Mouse (Mus musculus): ENCODE results near the gene Defb36.

Gene Defb36

DNA sequence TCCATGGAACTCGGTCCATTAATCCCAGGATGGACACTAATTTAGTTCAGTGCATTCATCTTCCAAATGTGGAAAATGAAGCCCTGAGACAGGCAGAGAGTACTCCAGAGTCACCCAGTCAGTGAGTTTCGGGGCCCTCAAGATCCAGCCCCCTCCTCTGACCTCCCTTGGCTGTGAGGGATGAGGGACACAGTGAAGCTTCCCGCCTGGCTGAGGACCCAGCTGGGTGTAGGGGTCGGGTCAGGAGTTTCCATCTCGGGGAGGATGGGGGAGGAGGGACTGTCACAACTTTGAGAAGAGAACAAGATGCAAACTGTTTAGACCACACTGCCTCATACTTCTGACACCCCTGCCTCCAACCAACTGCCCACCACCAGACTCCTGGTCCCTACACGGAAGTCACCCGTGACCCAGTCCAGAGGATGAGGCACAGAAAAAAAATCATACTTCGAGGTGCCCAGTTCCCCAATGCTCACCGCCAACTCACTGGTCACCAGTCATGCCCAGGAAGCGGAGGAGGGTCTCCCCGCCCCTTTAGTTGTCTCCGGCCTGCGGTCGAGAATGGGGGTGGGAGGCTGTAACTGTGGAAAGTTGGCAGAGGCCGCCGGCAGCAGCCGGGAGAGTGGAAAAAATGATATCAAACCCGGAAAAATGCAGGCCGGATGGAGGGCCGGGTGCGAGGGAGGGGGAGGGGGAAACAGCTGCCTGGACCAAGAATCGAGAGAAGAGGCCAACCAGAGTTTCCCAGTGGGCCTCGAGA lies 32.3 kb downstream of the Defb36 start:
- TF ChIP-seq GATA4 (IDR thresholded peaks at IDR 0.05; ENCODE audit: insufficient replicate concordance, low read length): peak; percentile 52; the same call in 1 of the 2 replicates

DNA sequence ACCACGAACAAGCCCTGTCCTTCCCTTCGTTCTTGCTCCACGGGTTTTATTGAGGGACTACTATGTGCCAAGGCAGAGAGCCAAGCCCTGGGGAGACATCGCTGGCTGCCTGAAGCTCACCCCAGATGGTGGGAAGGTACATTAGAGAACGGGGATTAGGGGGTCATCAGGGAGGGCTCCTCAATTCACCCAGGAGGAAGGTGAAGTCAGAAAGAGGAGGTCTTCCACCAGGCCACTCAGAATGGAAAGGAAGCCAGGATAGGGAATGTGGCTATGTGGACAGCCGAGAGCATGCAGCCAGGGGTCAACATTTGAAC lies 32.8 kb downstream of the Defb36 start:
- TF ChIP-seq GATA4 (IDR thresholded peaks at IDR 0.05; ENCODE audit: insufficient replicate concordance, low read length): no peak

DNA sequence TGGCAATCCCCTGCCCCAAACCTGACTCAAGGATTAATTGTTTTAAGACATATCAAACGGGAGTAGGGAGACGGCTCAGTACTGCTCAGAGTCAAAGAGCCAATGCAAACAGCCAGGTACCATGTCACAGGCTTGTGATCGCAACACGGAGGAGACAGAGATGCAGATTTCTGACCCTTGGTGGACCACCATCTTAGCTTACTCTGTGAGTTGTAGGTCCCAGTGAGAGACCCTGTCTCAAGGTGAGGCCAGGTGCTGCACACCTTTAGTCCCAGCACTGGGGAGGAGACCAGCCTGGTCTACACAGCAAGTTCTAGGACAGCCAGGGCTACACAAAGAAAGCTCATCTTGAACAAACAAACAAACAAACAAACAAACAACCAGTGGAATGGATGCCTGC lies 33.3 kb downstream of the Defb36 start:
- TF ChIP-seq GATA4 (IDR thresholded peaks at IDR 0.05; ENCODE audit: insufficient replicate concordance, low read length): no peak

DNA sequence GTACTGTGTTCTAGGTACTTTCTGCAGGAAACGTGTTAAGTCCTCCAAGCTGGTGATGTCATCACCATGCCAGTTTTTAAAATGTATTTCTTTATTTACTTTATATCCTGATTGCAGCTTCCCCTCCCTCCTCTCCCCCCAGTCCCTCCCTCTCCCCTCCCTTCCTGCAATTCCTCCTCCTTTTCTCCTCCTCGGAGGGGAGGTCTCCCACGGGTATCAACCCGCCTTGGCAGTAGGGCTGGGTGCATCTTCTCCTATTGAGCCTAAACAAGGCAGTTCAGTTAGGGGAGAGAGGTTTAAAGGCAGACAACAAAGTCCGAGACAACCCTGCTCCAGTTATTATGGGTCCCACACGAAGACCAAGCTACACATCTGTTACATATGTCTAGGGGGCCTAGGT lies 34.7 kb downstream of the Defb36 start:
- TF ChIP-seq GATA4 (IDR thresholded peaks at IDR 0.05; ENCODE audit: insufficient replicate concordance, low read length): no peak

DNA sequence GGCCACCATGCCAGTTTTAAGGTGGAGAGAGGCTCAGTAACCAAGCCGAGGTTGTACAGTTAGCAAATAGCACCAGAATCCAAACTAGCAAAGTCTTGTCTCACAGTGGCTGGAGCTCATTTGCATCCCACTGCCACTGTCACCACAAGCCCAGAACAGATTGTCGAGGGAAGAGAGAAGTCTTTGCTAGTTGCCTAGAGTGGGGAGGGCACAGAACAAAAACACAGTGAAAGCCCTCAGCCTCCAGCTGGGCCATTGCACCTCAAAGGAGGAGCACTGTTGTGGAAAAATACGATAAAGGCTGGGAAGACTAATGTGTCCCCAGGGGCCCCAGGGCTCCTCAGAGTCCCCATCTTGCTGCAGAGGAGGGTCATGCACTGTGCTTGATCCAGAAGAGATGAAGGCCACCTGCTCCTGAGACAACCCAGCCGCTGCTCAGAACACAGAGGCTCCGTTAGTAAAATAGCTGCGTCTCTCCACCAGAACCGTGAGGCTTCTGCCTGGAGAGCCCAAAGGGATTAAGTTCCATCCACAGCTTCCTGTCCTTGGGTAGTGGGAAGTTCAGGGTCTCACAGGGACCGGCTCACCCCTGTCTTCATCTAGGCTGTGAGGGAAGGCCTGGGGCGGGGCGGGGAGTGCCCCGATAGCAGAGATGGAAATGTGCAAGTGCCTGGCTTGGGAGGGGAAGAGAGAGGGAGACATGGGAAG lies 35.4 kb downstream of the Defb36 start:
- TF ChIP-seq GATA4 (IDR thresholded peaks at IDR 0.05; ENCODE audit: insufficient replicate concordance, low read length): no peak

DNA sequence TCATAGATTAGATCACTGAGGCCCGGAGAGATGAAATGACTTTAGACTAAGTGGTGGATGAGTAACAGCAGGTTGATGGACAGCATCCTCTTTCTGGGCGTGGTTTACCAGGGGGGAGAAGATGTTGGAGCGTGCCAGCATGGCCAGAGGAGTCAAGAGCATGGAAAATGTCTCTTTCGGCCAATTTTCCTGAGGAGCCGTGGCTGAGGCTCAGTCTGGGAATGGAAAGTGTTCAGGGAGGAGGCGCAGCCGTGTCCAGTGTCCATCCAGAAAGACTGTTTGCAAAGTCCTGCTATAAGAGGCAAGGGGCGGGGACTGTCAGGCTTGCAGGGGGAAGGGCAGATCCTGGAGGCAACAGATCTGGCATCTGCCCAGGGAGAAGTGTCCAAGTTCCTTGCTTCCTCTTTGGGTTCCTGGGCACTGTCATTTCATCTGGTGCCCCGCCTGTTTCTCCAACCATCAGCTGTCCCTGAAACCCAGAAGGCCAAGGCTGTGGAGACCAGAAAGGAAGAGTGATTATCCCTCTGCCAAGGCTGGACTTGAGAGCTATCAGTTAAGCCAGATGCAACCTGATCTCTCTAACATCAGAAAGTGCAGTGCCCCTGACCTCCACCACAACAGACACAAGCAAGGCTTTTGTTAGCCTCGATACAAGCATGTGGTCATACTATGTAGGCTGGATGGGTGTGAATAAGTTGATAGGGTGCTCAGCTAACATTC lies 48.9 kb downstream of the Defb36 start:
- TF ChIP-seq GATA4 (IDR thresholded peaks at IDR 0.05; ENCODE audit: insufficient replicate concordance, low read length): no peak

DNA sequence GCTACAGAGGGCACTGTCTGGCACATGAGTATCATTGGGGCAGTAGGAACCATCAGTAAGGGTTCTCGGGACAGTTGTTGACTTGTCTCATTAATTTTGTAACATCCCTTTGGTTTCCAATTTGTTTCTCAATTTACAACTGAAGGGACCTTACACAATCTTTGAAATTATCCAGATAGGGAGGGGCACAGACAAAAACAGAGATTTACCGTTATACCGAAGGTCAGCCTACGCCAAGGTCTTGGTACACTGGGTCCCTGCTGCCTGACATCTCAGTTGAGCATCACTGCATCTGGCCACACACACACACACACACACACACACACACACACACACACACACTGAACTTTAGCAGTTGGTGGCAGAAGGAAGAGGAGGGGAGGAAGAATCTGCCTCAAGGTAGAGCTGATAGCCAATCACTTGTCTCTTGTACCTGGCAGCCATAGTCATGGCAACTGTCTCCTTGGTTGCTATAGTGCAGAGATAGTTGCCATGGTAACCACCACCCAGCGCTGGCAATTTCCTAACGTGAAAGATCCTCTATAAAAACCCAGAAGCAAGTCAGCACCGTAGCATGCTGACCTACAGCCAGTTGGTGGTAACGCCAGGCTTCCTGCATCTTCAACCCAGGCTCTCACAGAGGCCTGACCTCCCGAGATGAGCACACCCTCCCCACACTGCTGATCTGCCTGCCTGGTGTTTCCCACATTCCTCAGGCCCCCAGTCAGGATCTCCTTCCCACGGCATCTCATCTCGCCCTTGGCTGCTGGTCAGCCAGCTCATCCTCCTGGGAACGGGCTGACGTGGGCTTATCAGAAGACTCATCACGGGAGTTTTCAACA lies 50.0 kb downstream of the Defb36 start:
- no peak for TF ChIP-seq GATA4 (IDR thresholded peaks at IDR 0.05; ENCODE audit: insufficient replicate concordance, low read length)

DNA sequence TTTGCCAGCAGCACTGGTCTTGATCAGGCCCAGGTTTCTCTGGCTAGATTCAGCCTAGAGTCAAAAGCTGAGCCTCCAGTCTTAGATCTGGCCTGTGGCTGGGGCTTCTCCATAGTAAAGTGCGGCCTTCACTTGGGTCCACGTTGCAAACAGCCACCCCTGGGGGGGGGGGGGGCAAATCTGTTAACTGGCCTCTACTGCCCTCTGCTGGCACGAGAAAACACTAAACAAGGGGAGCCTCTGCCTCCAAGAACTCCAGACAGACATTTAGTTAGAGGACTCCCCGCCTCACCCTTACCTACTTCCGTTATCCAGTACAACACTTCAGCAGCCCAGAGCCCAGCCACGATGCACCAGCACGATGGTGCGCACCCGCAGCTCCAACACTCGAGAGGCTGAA lies 53.3 kb downstream of the Defb36 start:
- no peak for TF ChIP-seq GATA4 (IDR thresholded peaks at IDR 0.05; ENCODE audit: insufficient replicate concordance, low read length)

DNA sequence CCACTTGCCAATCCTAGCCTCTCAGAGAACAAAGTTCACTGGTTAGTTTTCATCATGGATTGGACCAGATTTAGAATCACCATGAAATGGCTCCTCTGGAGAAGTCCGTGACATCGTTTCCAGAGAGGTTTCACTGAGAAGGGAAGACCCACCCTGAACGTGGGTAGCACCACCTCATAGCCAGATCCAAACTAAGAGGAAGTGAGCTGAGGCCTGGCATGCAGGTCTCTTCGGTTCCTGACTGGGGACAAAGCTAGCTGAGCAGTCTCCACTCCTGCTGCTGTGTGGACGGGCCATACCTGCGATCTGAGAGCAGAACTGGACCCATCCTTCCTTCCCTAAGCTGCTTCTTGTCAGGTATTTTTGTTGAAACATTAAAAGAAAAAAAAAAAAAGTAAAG lies 57.0 kb downstream of the Defb36 start:
- TF ChIP-seq GATA4 (IDR thresholded peaks at IDR 0.05; ENCODE audit: insufficient replicate concordance, low read length): no peak
